8 mouse cellular contexts compared by ENCODE assay signal in genomic region chr14:54893651-54894181, GRCm38 (mm10). TPM values are rescaled to one million over a fixed set of nuclear protein-coding genes. Genes with fewer than 3 reads are reported as not detected.
DNase-seq lines count a peak whose midpoint lies in the region; ATAC-seq and TF ChIP-seq lines count a peak whose summit lies in the region.

No protein-coding gene starts in this region.

- peak; percentile 97 for ATAC-seq in cerebellum, adult (ENCODE audit: insufficient number of reproducible peaks, low FRiP score, low TSS enrichment)
- ATAC-seq in forebrain, embryonic 13.5 days, result peak; percentile 98
- peak; percentile 97 for ATAC-seq in liver, postnatal 0 days
- ATAC-seq in neural tube, embryonic 14.5 days (ENCODE audit: low read depth), result peak; percentile 98

- peak; percentile 83 for TF ChIP-seq POLR2A in ES-Bruce4 (IDR thresholded peaks at IDR 0.05; ENCODE audit: insufficient read depth, low read length)

- peak overlapping the region; percentile 76 for H3K4me2 ChIP-seq in forebrain, embryonic 13.5 days
- peak overlapping the region; percentile 91 for H3K4me2 ChIP-seq in liver, postnatal 0 days (ENCODE audit: low read depth, low read length)
- H3K4me2 ChIP-seq in neural tube, embryonic 14.5 days (ENCODE audit: low read depth, low read length), result peak overlapping the region; percentile 43

- H3K27ac ChIP-seq in ES-Bruce4 (ENCODE audit: insufficient read depth, low read length), result peak overlapping the region; percentile 57
- peak overlapping the region; percentile 94 for H3K27ac ChIP-seq in forebrain, embryonic 13.5 days
- peak overlapping the region; percentile 96 for H3K27ac ChIP-seq in liver, postnatal 0 days (ENCODE audit: low read depth)
- H3K27ac ChIP-seq in neural tube, embryonic 14.5 days (ENCODE audit: low read depth, low read length), result peak overlapping the region; percentile 98

- peaks cover 31% of the 10 kb centered on the region for H3K36me3 ChIP-seq in ES-Bruce4 (ENCODE audit: control insufficient read depth, insufficient read depth, low read length, poor library complexity, severe bottlenecking)
- H3K36me3 ChIP-seq in forebrain, embryonic 13.5 days (ENCODE audit: poor library complexity, severe bottlenecking), result peaks cover 31% of the 10 kb centered on the region
- peaks cover 30% of the 10 kb centered on the region for H3K36me3 ChIP-seq in liver, postnatal 0 days (replicated peaks; ENCODE audit: insufficient read depth, low read length)
- peaks cover 31% of the 10 kb centered on the region for H3K36me3 ChIP-seq in neural tube, embryonic 14.5 days (ENCODE audit: control insufficient read depth, insufficient read depth, low read length)

- intact Hi-C loops in heart, postnatal 10 days (cut with DNase I), result no loop called here

- H3K9ac ChIP-seq in ES-Bruce4 (ENCODE audit: low read depth, poor library complexity, severe bottlenecking), result peak overlapping the region; percentile 100
- H3K9ac ChIP-seq in forebrain, embryonic 13.5 days, result peak overlapping the region; percentile 98
- peak overlapping the region; percentile 98 for H3K9ac ChIP-seq in liver, postnatal 0 days (replicated peaks)
- H3K9ac ChIP-seq in neural tube, embryonic 14.5 days (replicated peaks; ENCODE audit: low read depth, low read length), result peak overlapping the region; percentile 99

- peak; percentile 99 for DNase-seq in heart, postnatal 10 days
- peak; percentile 99 for DNase-seq in large intestine, adult 2 months (ENCODE audit: low read depth, low spot score)
- DNase-seq in liver, postnatal 0 days, result peak; percentile 96
- DNase-seq in testis, postnatal 10 days (ENCODE audit: low spot score), result peak; percentile 94

- no peaks in the 10 kb centered on the region for H3K9me3 ChIP-seq in ES-Bruce4 (replicated peaks; ENCODE audit: control insufficient read depth, insufficient read depth, low read length, poor library complexity, severe bottlenecking)
- no peaks in the 10 kb centered on the region for H3K9me3 ChIP-seq in forebrain, embryonic 13.5 days (replicated peaks)
- no peaks in the 10 kb centered on the region for H3K9me3 ChIP-seq in liver, postnatal 0 days (ENCODE audit: low read length)
- H3K9me3 ChIP-seq in neural tube, embryonic 14.5 days (ENCODE audit: control insufficient read depth, low read length), result no peaks in the 10 kb centered on the region

- no peak for TF ChIP-seq EP300 in ES-Bruce4 (IDR thresholded peaks at IDR 0.05; ENCODE audit: insufficient read depth, low read depth, low read length)
- TF ChIP-seq EP300 in liver, postnatal 0 days (IDR thresholded peaks at IDR 0.05; ENCODE audit: low read depth), result peak; percentile 52; the same call in 1 of the 2 replicates

- peaks cover 2% of the 10 kb centered on the region for H3K4me1 ChIP-seq in ES-Bruce4 (ENCODE audit: control insufficient read depth, insufficient read depth, low read length)
- peaks cover 19% of the 10 kb centered on the region for H3K4me1 ChIP-seq in forebrain, embryonic 13.5 days
- peaks cover 13% of the 10 kb centered on the region for H3K4me1 ChIP-seq in liver, postnatal 0 days (ENCODE audit: insufficient read depth)
- H3K4me1 ChIP-seq in neural tube, embryonic 14.5 days (ENCODE audit: control insufficient read depth, insufficient read depth, low read length), result 0 out of 2 replicates have a peak, but pooled peaks cover 9% of the 10 kb centered on the region

- WGBS in forebrain, embryonic 13.5 days, result under 1% methylated on average over 38 of the region's 38 CpGs
- WGBS in large intestine, adult 2 months, result under 1% methylated on average over 38 of the region's 38 CpGs
- WGBS in liver, postnatal 0 days (ENCODE audit: insufficient replicate concordance), result under 1% methylated on average over 37 of the region's 38 CpGs
- WGBS in neural tube, embryonic 14.5 days, result under 1% methylated on average over 38 of the region's 38 CpGs

- H3K4me3 ChIP-seq in ES-Bruce4 (ENCODE audit: low read depth, low read length), result peak overlapping the region; percentile 57
- H3K4me3 ChIP-seq in forebrain, embryonic 13.5 days, result peak overlapping the region; percentile 93
- peak overlapping the region; percentile 98 for H3K4me3 ChIP-seq in liver, postnatal 0 days (ENCODE audit: low read depth, low read length)
- H3K4me3 ChIP-seq in neural tube, embryonic 14.5 days (ENCODE audit: low read depth, low read length), result peak overlapping the region; percentile 97

- H3K27me3 ChIP-seq in ES-Bruce4 (ENCODE audit: control insufficient read depth, insufficient read depth, low read length, poor library complexity, severe bottlenecking), result no peaks in the 10 kb centered on the region
- H3K27me3 ChIP-seq in forebrain, embryonic 13.5 days, result no peaks in the 10 kb centered on the region
- no peaks in the 10 kb centered on the region for H3K27me3 ChIP-seq in liver, postnatal 0 days (ENCODE audit: insufficient read depth, low read length)
- H3K27me3 ChIP-seq in neural tube, embryonic 14.5 days (ENCODE audit: control insufficient read depth, insufficient read depth, low read length), result no peaks in the 10 kb centered on the region

- no peak for TF ChIP-seq CTCF in ES-Bruce4 (IDR thresholded peaks at IDR 0.05; ENCODE audit: low read depth, low read length)
- TF ChIP-seq CTCF in liver, postnatal 0 days (IDR thresholded peaks at IDR 0.05; ENCODE audit: low read depth), result no peak

RNA-seq across cellular contexts. Expression of gene Pabpn1, which starts 1.4 kb away (rescaled TPM):
- 317 and 318 TPM in 2 replicates for polyA plus RNA-seq in ES-Bruce4 (2011; ENCODE audit: insufficient read depth, insufficient read length, low read depth, missing spikeins)
- 167 and 171 TPM in 2 replicates for polyA plus RNA-seq in forebrain, embryonic 13.5 days (2015; fragmentation: Nextera tagmentation; extraction: Ambion mirVana)
- total RNA-seq in heart, postnatal 10 days (2021), result 100 to 1,000 TPM in 1 of 2 experiments, 10 to 100 TPM in 1; 99.4 to 103 TPM
- polyA plus RNA-seq in large intestine, adult 2 months (2012; rRNA removed), result 77.8 and 112 TPM in 2 replicates
- 38.2 and 46.6 TPM in 2 replicates for polyA plus RNA-seq in liver, postnatal 0 days (2015; fragmentation: Nextera tagmentation; extraction: Ambion mirVana)
- 149 and 176 TPM in 2 replicates for polyA plus RNA-seq in neural tube, embryonic 14.5 days (2014; fragmentation: Nextera tagmentation; extraction: Ambion mirVana)

RNA-seq across cellular contexts. Expression of gene Gm20521, which starts 10.5 kb away (rescaled TPM):
- polyA plus RNA-seq in ES-Bruce4 (2011; ENCODE audit: insufficient read depth, insufficient read length, low read depth, missing spikeins), result not detected in 2 replicates
- 0.30 TPM in 1 of 2 replicates, not detected in the other for polyA plus RNA-seq in forebrain, embryonic 13.5 days (2015; fragmentation: Nextera tagmentation; extraction: Ambion mirVana)
- 1 to 10 TPM in 1 of 2 experiments, not detected in 1; 1.6 TPM for total RNA-seq in heart, postnatal 10 days (2021)
- 0.74 TPM in 1 of 2 replicates, not detected in the other for polyA plus RNA-seq in large intestine, adult 2 months (2012; rRNA removed)
- polyA plus RNA-seq in liver, postnatal 0 days (2015; fragmentation: Nextera tagmentation; extraction: Ambion mirVana), result 0.11 and 0.19 TPM in 2 replicates
- not detected in 2 replicates for polyA plus RNA-seq in neural tube, embryonic 14.5 days (2014; fragmentation: Nextera tagmentation; extraction: Ambion mirVana)

RNA-seq across cellular contexts. Expression of gene Bcl2l2, which starts 10.5 kb away (rescaled TPM):
- polyA plus RNA-seq in ES-Bruce4 (2011; ENCODE audit: insufficient read depth, insufficient read length, low read depth, missing spikeins), result 25.0 and 26.8 TPM in 2 replicates
- 3.4 and 4.1 TPM in 2 replicates for polyA plus RNA-seq in forebrain, embryonic 13.5 days (2015; fragmentation: Nextera tagmentation; extraction: Ambion mirVana)
- 10 to 100 TPM; 39.3 to 41.8 TPM for total RNA-seq in heart, postnatal 10 days (2021)
- 31.6 and 48.3 TPM in 2 replicates for polyA plus RNA-seq in large intestine, adult 2 months (2012; rRNA removed)
- 1.1 and 1.4 TPM in 2 replicates for polyA plus RNA-seq in liver, postnatal 0 days (2015; fragmentation: Nextera tagmentation; extraction: Ambion mirVana)
- polyA plus RNA-seq in neural tube, embryonic 14.5 days (2014; fragmentation: Nextera tagmentation; extraction: Ambion mirVana), result 4.8 and 5.3 TPM in 2 replicates

RNA-seq across cellular contexts. Expression of gene Ppp1r3e, which starts 16.4 kb away (rescaled TPM):
- polyA plus RNA-seq in ES-Bruce4 (2011; ENCODE audit: insufficient read depth, insufficient read length, low read depth, missing spikeins), result 4.2 and 6.3 TPM in 2 replicates
- 1.4 and 2.0 TPM in 2 replicates for polyA plus RNA-seq in forebrain, embryonic 13.5 days (2015; fragmentation: Nextera tagmentation; extraction: Ambion mirVana)
- total RNA-seq in heart, postnatal 10 days (2021), result 1 to 10 TPM; 5.6 to 6.2 TPM
- 9.1 and 11.2 TPM in 2 replicates for polyA plus RNA-seq in large intestine, adult 2 months (2012; rRNA removed)
- polyA plus RNA-seq in liver, postnatal 0 days (2015; fragmentation: Nextera tagmentation; extraction: Ambion mirVana), result 0.85 and 0.99 TPM in 2 replicates
- 3.8 and 7.2 TPM in 2 replicates for polyA plus RNA-seq in neural tube, embryonic 14.5 days (2014; fragmentation: Nextera tagmentation; extraction: Ambion mirVana)

RNA-seq across cellular contexts. Expression of gene Slc22a17, which starts 19.2 kb away (rescaled TPM):
- polyA plus RNA-seq in ES-Bruce4 (2011; ENCODE audit: insufficient read depth, insufficient read length, low read depth, missing spikeins), result 25.9 and 29.0 TPM in 2 replicates
- 90.8 and 102 TPM in 2 replicates for polyA plus RNA-seq in forebrain, embryonic 13.5 days (2015; fragmentation: Nextera tagmentation; extraction: Ambion mirVana)
- 10 to 100 TPM in 1 of 2 experiments, 1 to 10 TPM in 1; 9.6 to 10.8 TPM for total RNA-seq in heart, postnatal 10 days (2021)
- 11.3 and 11.7 TPM in 2 replicates for polyA plus RNA-seq in large intestine, adult 2 months (2012; rRNA removed)
- polyA plus RNA-seq in liver, postnatal 0 days (2015; fragmentation: Nextera tagmentation; extraction: Ambion mirVana), result 1.1 TPM in 2 replicates
- 121 and 122 TPM in 2 replicates for polyA plus RNA-seq in neural tube, embryonic 14.5 days (2014; fragmentation: Nextera tagmentation; extraction: Ambion mirVana)

Comparison
In these comparisons a context has a peak if more than half of its experiments do, and no peak if none do; other contexts are left out.
1. Peak in every context shown above with its lines: DNase-seq, ATAC-seq, H3K4me3 ChIP-seq and H3K27ac ChIP-seq.